Mouse (Mus musculus): Measurements from ENCODE around the gene Kctd3.

DNA sequence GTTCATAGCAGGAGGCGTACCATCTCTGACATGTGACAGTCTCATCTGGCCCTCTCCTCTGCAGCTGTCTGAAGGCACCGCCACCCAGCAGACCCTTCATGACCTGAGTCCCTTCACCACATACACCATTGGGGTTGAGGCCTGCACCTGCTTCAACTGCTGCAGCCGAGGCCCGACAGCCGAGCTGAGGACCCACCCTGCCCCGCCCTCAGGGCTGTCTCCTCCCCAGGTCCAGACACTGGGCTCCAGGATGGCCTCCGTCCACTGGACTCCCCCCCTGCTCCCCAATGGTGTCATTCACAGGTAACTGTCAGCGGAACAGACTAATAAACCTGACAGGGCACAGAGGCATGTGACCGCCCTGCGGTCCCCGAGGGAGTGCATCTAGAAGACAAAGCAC, 60.8 kb downstream of the Kctd3 start:
- TF ChIP-seq CTCF (IDR thresholded peaks at IDR 0.05; ENCODE audit: extremely low read depth, insufficient read depth, insufficient read length, insufficient replicate concordance) = no peak
- TF ChIP-seq POLR2A (IDR thresholded peaks at IDR 0.05; ENCODE audit: low read depth, low read length) = no peak
